Mouse (Mus musculus) E14TG2a.4 (cell line): Measurements from ENCODE around the gene D430042O09Rik.

Source experiments
- H3K27me3 ChIP-seq: 2 replicates; pipeline ENCODE4 v1.6.1; 2014; ENCODE audit warnings: low read length, control low read depth; ENCODE audit not compliant: insufficient read depth
- H3K36me3 ChIP-seq: 2 replicates; pipeline ENCODE4 v1.6.1; 2014; ENCODE audit warnings: low read length, control low read depth; ENCODE audit not compliant: insufficient read depth
- H3K4me1 ChIP-seq: replicated peaks from 2 replicates; pipeline ENCODE4 v1.6.1; 2014; ENCODE audit warnings: low read depth, low read length, control low read depth
- H3K4me3 ChIP-seq: replicated peaks from 2 replicates; pipeline ENCODE4 v1.5.1; 2014; ENCODE audit warnings: mild to moderate bottlenecking, low read length
- H3K9me3 ChIP-seq: 2 replicates; pipeline ENCODE4 v1.6.1; 2014; ENCODE audit warnings: low read length, control low read depth
- CTCF ChIP-seq: conservative IDR thresholded peaks from 2 replicates; pipeline ENCODE4 v1.5.1; 2014; ENCODE audit warnings: low read length
- NANOG ChIP-seq: IDR thresholded peaks from 2 replicates; pipeline ENCODE4 v1.6.1; 2014; ENCODE audit warnings: borderline replicate concordance, low read length, mixed read lengths
- POU5F1 ChIP-seq: IDR thresholded peaks from 2 replicates; pipeline ENCODE4 v1.6.1; 2014; ENCODE audit warnings: low read length, borderline replicate concordance

Gene D430042O09Rik

GRCm38 (mm10) chr7:125886116-125886680 is 178.5 kb downstream of the D430042O09Rik start:
- no peaks in the 10 kb centered on the region for H3K9me3 ChIP-seq
- no peak for TF ChIP-seq NANOG
- no peak for TF ChIP-seq CTCF
- TF ChIP-seq POU5F1: no peak
- no peaks in the 10 kb centered on the region for H3K27me3 ChIP-seq
- H3K36me3 ChIP-seq: no peaks in the 10 kb centered on the region
- no peak overlapping the region for H3K4me3 ChIP-seq
- H3K4me1 ChIP-seq: no peaks in the 10 kb centered on the region

GRCm38 (mm10) chr7:125887124-125887523 is 179.4 kb downstream of the D430042O09Rik start:
- Histone ChIP-seq H3K36me3 (no peaks in the 10 kb centered on the region), H3K27me3 (no peaks in the 10 kb centered on the region), H3K4me3 (no peak overlapping the region), H3K4me1 (no peaks in the 10 kb centered on the region), H3K9me3 (no peaks in the 10 kb centered on the region)
- TF ChIP-seq CTCF: no peak
- no peak for TF ChIP-seq NANOG
- TF ChIP-seq POU5F1: no peak

GRCm38 (mm10) chr7:125887761-125888160 is 180.1 kb downstream of the D430042O09Rik start:
- Histone ChIP-seq H3K36me3 (no peaks in the 10 kb centered on the region), H3K4me1 (no peaks in the 10 kb centered on the region), H3K9me3 (no peaks in the 10 kb centered on the region), H3K27me3 (no peaks in the 10 kb centered on the region), H3K4me3 (no peak overlapping the region)
- TF ChIP-seq POU5F1 (no peak), NANOG (no peak), CTCF (no peak)

- TF ChIP-seq POU5F1 (no peak), CTCF (no peak), NANOG (no peak)
- Histone ChIP-seq H3K4me1 (no peaks in the 10 kb centered on the region), H3K27me3 (no peaks in the 10 kb centered on the region), H3K4me3 (no peak overlapping the region), H3K9me3 (no peaks in the 10 kb centered on the region), H3K36me3 (no peaks in the 10 kb centered on the region)
These were observed 180.7 kb downstream of the D430042O09Rik start for GRCm38 (mm10) chr7:125888373-125888772.

- Histone ChIP-seq H3K36me3 (no peaks in the 10 kb centered on the region), H3K4me1 (no peaks in the 10 kb centered on the region), H3K4me3 (no peak overlapping the region), H3K27me3 (peaks cover 16% of the 10 kb centered on the region; the same call in 1 of the 2 replicates), H3K9me3 (no peaks in the 10 kb centered on the region; the same call in none of the 2 replicates)
- TF ChIP-seq NANOG (no peak), CTCF (no peak), POU5F1 (no peak)
These were observed 185.9 kb downstream of the D430042O09Rik start for GRCm38 (mm10) chr7:125893621-125894020.

GRCm38 (mm10) chr7:125897059-125897458 is 189.4 kb downstream of the D430042O09Rik start:
- TF ChIP-seq NANOG (no peak), POU5F1 (no peak), CTCF (no peak)

GRCm38 (mm10) chr7:125899036-125899435 is 191.3 kb downstream of the D430042O09Rik start:
- Histone ChIP-seq H3K4me1 (no peaks in the 10 kb centered on the region; the same call in 1 of the 2 replicates), H3K36me3 (no peaks in the 10 kb centered on the region), H3K27me3 (peaks cover 39% of the 10 kb centered on the region), H3K4me3 (no peak overlapping the region), H3K9me3 (no peaks in the 10 kb centered on the region; the same call in none of the 2 replicates)
- TF ChIP-seq NANOG (no peak), CTCF (no peak), POU5F1 (no peak)

More at GRCm38 (mm10) chr7:125897059-125897458, 189.4 kb downstream of the D430042O09Rik start:
- Histone ChIP-seq H3K27me3 (peaks cover 39% of the 10 kb centered on the region), H3K4me3 (no peak overlapping the region), H3K4me1 (no peaks in the 10 kb centered on the region; the same call in 1 of the 2 replicates), H3K9me3 (no peaks in the 10 kb centered on the region; the same call in none of the 2 replicates), H3K36me3 (no peaks in the 10 kb centered on the region)

- TF ChIP-seq NANOG (no peak), CTCF (no peak), POU5F1 (no peak)
- Histone ChIP-seq H3K27me3 (peaks cover 36% of the 10 kb centered on the region), H3K4me3 (no peak overlapping the region), H3K36me3 (no peaks in the 10 kb centered on the region), H3K9me3 (no peaks in the 10 kb centered on the region; the same call in none of the 2 replicates), H3K4me1 (no peaks in the 10 kb centered on the region; the same call in 1 of the 2 replicates)
These were observed 192.2 kb downstream of the D430042O09Rik start for GRCm38 (mm10) chr7:125899916-125900315.

- no peaks in the 10 kb centered on the region; the same call in 1 of the 2 replicates for H3K4me1 ChIP-seq
- no peaks in the 10 kb centered on the region; the same call in none of the 2 replicates for H3K9me3 ChIP-seq
- peaks cover 35% of the 10 kb centered on the region for H3K27me3 ChIP-seq
- H3K4me3 ChIP-seq: no peak overlapping the region
- no peaks in the 10 kb centered on the region for H3K36me3 ChIP-seq
- TF ChIP-seq POU5F1 (no peak), NANOG (no peak), CTCF (no peak)
These were observed 192.9 kb downstream of the D430042O09Rik start for GRCm38 (mm10) chr7:125900386-125901161.
